Mouse (Mus musculus) G1E-ER4 (cell line): ENCODE measurements around the gene Ptprj. TPM values are rescaled to one million over a fixed set of nuclear protein-coding genes. Genes with fewer than 3 reads are reported as not detected.

Source experiments
- GATA1 ChIP-seq: IDR thresholded peaks from one replicate; pipeline ENCODE4 v1.8.0; 2012; ENCODE audit warnings: low read length, inconsistent platforms
- polyA plus RNA-seq: library from polyadenylated mRNA; stranded (reverse); fragments of >175 nt; gene quantifications from 2 replicates; pipeline ENCODE4 v1.2.3, GENCODE M21; 2012

Ptprj gene
- not detected in 2 replicates for polyA plus RNA-seq

GRCm38 (mm10) chr2:90580236-90581005 is at the start of gene Ptprj:
Ptprj (minus strand) TSS chr2:90580647.
- TF ChIP-seq GATA1: no peak

GRCm38 (mm10) chr2:90629552-90629951 is 49.1 kb upstream of the Ptprj start:
- no peak for TF ChIP-seq GATA1

GRCm38 (mm10) chr2:90628261-90628660 is 47.8 kb upstream of the Ptprj start:
- TF ChIP-seq GATA1: no peak

GRCm38 (mm10) chr2:90624920-90625319 is 44.5 kb upstream of the Ptprj start:
- TF ChIP-seq GATA1: no peak

- no peak for TF ChIP-seq GATA1
Measured at GRCm38 (mm10) chr2:90624339-90624738, 43.9 kb upstream of the Ptprj start.

GRCm38 (mm10) chr2:90620815-90621214 is 40.4 kb upstream of the Ptprj start:
- TF ChIP-seq GATA1: no peak

- TF ChIP-seq GATA1: no peak
Measured at GRCm38 (mm10) chr2:90619648-90620047, 39.2 kb upstream of the Ptprj start.

GRCm38 (mm10) chr2:90614651-90615171 is 34.3 kb upstream of the Ptprj start:
- TF ChIP-seq GATA1: no peak

- TF ChIP-seq GATA1: no peak
Measured at GRCm38 (mm10) chr2:90613591-90613990, 33.1 kb upstream of the Ptprj start.

GRCm38 (mm10) chr2:90613006-90613405 is 32.6 kb upstream of the Ptprj start:
- TF ChIP-seq GATA1: no peak

- no peak for TF ChIP-seq GATA1
Measured at GRCm38 (mm10) chr2:90611959-90612571, 31.6 kb upstream of the Ptprj start.

- TF ChIP-seq GATA1: no peak
Measured at GRCm38 (mm10) chr2:90601056-90601455, 20.6 kb upstream of the Ptprj start.

GRCm38 (mm10) chr2:90588141-90588540 is 7.7 kb upstream of the Ptprj start:
- TF ChIP-seq GATA1: no peak

GRCm38 (mm10) chr2:90584506-90584905 is 4.1 kb upstream of the Ptprj start:
- TF ChIP-seq GATA1: no peak

- TF ChIP-seq GATA1: no peak
Measured at GRCm38 (mm10) chr2:90583628-90584131, 3.2 kb upstream of the Ptprj start.

- no peak for TF ChIP-seq GATA1
Measured at GRCm38 (mm10) chr2:90582814-90583213, 2.4 kb upstream of the Ptprj start.

GRCm38 (mm10) chr2:90582311-90582710 is 1.9 kb upstream of the Ptprj start:
- TF ChIP-seq GATA1: no peak
